Mouse (Mus musculus) skeletal muscle tissue, postnatal 0 days (tissue): ENCODE measurements around the gene Cyyr1. TPM values are rescaled to one million over a fixed set of nuclear protein-coding genes. Genes with fewer than 3 reads are reported as not detected.

Experiments used
- polyA plus RNA-seq: library from polyadenylated mRNA; unstranded; fragments of >200 nt; fragmentation: Nextera tagmentation; extraction: Ambion mirVana; gene quantifications from 2 replicates; pipeline ENCODE4 v1.2.1, GENCODE M21; 2015

Gene Cyyr1
- polyA plus RNA-seq: 4.1 TPM in 2 replicates

GRCm38 (mm10) chr16:85553297-85553696, at the start of gene Cyyr1:
Gene Cyyr1 (minus strand): TSS chr16:85553397.

Other genes starting within 250 kb of the Cyyr1 start
- gene Adamts1, start 249.7 kb upstream of the Cyyr1 start, polyA plus RNA-seq: 13.4 and 14.3 TPM in 2 replicates